Mouse (Mus musculus) myocyte (in vitro differentiated cells): ENCODE measurements around the gene Aip.

ENCODE experiments used
- MYOD1 ChIP-seq, 3 experiments: IDR thresholded peaks; one replicate each; pipeline ENCODE4 v1.6.1; 2011; ENCODE audit warnings: control low read depth in 2 of 3, low read depth in 2 of 3, mild to moderate bottlenecking in 2 of 3, moderate library complexity in 1 of 3; ENCODE audit not compliant: insufficient read length in 2 of 3, control insufficient read depth in 1 of 3
- MYOG ChIP-seq, 3 experiments: IDR thresholded peaks; one replicate each; pipeline ENCODE4 v1.6.1; 2011; ENCODE audit warnings: control low read depth in 2 of 3, low read depth in 2 of 3, mild to moderate bottlenecking in 2 of 3; ENCODE audit not compliant: insufficient read length in 2 of 3, control insufficient read depth in 1 of 3, insufficient read depth in 1 of 3
- POLR2A ChIP-seq: IDR thresholded peaks from one replicate; pipeline ENCODE4 v1.6.1; 2011; ENCODE audit warnings: low read depth, mild to moderate bottlenecking, control low read depth, moderate library complexity; ENCODE audit not compliant: insufficient read length
- POLR2AphosphoS2 ChIP-seq: IDR thresholded peaks from one replicate; pipeline ENCODE4 v1.6.1; 2011; ENCODE audit warnings: low read depth, control low read depth; ENCODE audit not compliant: insufficient read length
- REST ChIP-seq: IDR thresholded peaks from one replicate; pipeline ENCODE4 v1.6.1; 2011; ENCODE audit warnings: mild to moderate bottlenecking, control low read depth, moderate library complexity; ENCODE audit not compliant: insufficient read depth, insufficient read length
- TCF12 ChIP-seq: IDR thresholded peaks from one replicate; pipeline ENCODE4 v1.6.1; 2011; ENCODE audit warnings: mild to moderate bottlenecking, control low read depth; ENCODE audit not compliant: poor library complexity, insufficient read depth, severe bottlenecking
- USF1 ChIP-seq: IDR thresholded peaks from one replicate; pipeline ENCODE4 v1.6.1; 2011; ENCODE audit warnings: low read depth, mild to moderate bottlenecking, control low read depth, moderate library complexity

GRCm38 (mm10) chr19:4131768-4132167 lies 6.1 kb upstream of the Aip start:
- no peak for TF ChIP-seq POLR2A
- no peak for TF ChIP-seq USF1
- no peak for TF ChIP-seq POLR2AphosphoS2
- TF ChIP-seq MYOD1 (IDR thresholded peaks at IDR 0.05; ENCODE audit: control insufficient read depth in 1 of 3, insufficient read length in 2 of 3, low read depth in 2 of 3): no peak
- no peak for TF ChIP-seq MYOG (IDR thresholded peaks at IDR 0.05; ENCODE audit: control insufficient read depth in 1 of 3, insufficient read depth in 1 of 3, insufficient read length in 2 of 3, low read depth in 2 of 3)
- TF ChIP-seq TCF12: no peak
- no peak for TF ChIP-seq REST
